Mouse (Mus musculus): ENCODE measurements at regions not wholly inside any gene's neighbourhood (a gene's known extent, or its start where the extent isn't known, plus 50 kb on each side); places are given as distances from the start of the nearest gene placed in this dataset.

- H3K27ac ChIP-seq (replicated peaks) = no peak overlapping the region
- H3K4me2 ChIP-seq = no peak overlapping the region
- H3K4me1 ChIP-seq = peaks cover 15% of the 10 kb centered on the region
- no peak overlapping the region for H3K9ac ChIP-seq (replicated peaks)
- 63% methylated on average over 12 of the region's 12 CpGs for WGBS
- H3K9me3 ChIP-seq (replicated peaks) = no peaks in the 10 kb centered on the region
- H3K36me3 ChIP-seq = no peaks in the 10 kb centered on the region
- no peak for ATAC-seq (ENCODE audit: low FRiP score)
- peaks cover 25% of the 10 kb centered on the region for H3K27me3 ChIP-seq (replicated peaks)
- H3K4me3 ChIP-seq (replicated peaks) = no peak overlapping the region
Observed at GRCm38 (mm10) chr9:61151901-61152337, 220.2 kb upstream of the Tle3 start.

- H3K27me3 ChIP-seq (replicated peaks) = peaks cover 23% of the 10 kb centered on the region; the same call in 1 of the 2 replicates
- ATAC-seq (ENCODE audit: low FRiP score) = no peak
- H3K9ac ChIP-seq (replicated peaks) = no peak overlapping the region
- peaks cover 20% of the 10 kb centered on the region for H3K4me1 ChIP-seq
- no peak overlapping the region for H3K4me2 ChIP-seq
- H3K36me3 ChIP-seq = no peaks in the 10 kb centered on the region
- WGBS = 16% methylated on average over 6 of the region's 6 CpGs
- H3K4me3 ChIP-seq (replicated peaks) = no peak overlapping the region
- H3K9me3 ChIP-seq (replicated peaks) = no peaks in the 10 kb centered on the region
- no peak overlapping the region for H3K27ac ChIP-seq (replicated peaks)
Observed at GRCm38 (mm10) chr9:61154721-61155120, 217.4 kb upstream of the Tle3 start.

GRCm38 (mm10) chr9:61155851-61156250, 216.3 kb upstream of the Tle3 start:
- WGBS = 47% methylated on average over 14 of the region's 14 CpGs
- no peak overlapping the region for H3K9ac ChIP-seq (replicated peaks)

GRCm38 (mm10) chr9:61158192-61158770, 213.9 kb upstream of the Tle3 start:
- H3K27me3 ChIP-seq (replicated peaks) = peaks cover 8% of the 10 kb centered on the region; the same call in 1 of the 2 replicates
- no peak overlapping the region for H3K27ac ChIP-seq (replicated peaks)
- H3K36me3 ChIP-seq = no peaks in the 10 kb centered on the region
- H3K9ac ChIP-seq (replicated peaks) = no peak overlapping the region
- peaks cover 29% of the 10 kb centered on the region for H3K4me1 ChIP-seq
- no peak overlapping the region for H3K4me3 ChIP-seq (replicated peaks)
- H3K4me2 ChIP-seq = no peak overlapping the region
- 52% methylated on average over 10 of the region's 10 CpGs for WGBS
- ATAC-seq (ENCODE audit: low FRiP score) = no peak
- no peaks in the 10 kb centered on the region for H3K9me3 ChIP-seq (replicated peaks)

More at GRCm38 (mm10) chr9:61155851-61156250, 216.3 kb upstream of the Tle3 start:
- H3K4me1 ChIP-seq = peaks cover 20% of the 10 kb centered on the region
- H3K9me3 ChIP-seq (replicated peaks) = no peaks in the 10 kb centered on the region
- H3K4me2 ChIP-seq = no peak overlapping the region
- H3K36me3 ChIP-seq = no peaks in the 10 kb centered on the region
- no peak for ATAC-seq (ENCODE audit: low FRiP score)
- H3K4me3 ChIP-seq (replicated peaks) = no peak overlapping the region
- H3K27ac ChIP-seq (replicated peaks) = no peak overlapping the region
- H3K27me3 ChIP-seq (replicated peaks) = peaks cover 14% of the 10 kb centered on the region; the same call in 1 of the 2 replicates

- 83% methylated on average over 2 of the region's 2 CpGs for whole genome bisulfite sequencing
- no peak overlapping the region for H3K4me2 ChIP-seq
Observed at GRCm38 (mm10) chr9:61159159-61159558, 213.0 kb upstream of the Tle3 start.

GRCm38 (mm10) chr9:61159616-61160015, 212.6 kb upstream of the Tle3 start:
- no peak for ATAC-seq (ENCODE audit: low FRiP score)
- no peaks in the 10 kb centered on the region for H3K9me3 ChIP-seq (replicated peaks)
- H3K4me1 ChIP-seq = peaks cover 41% of the 10 kb centered on the region
- no peak overlapping the region for H3K27ac ChIP-seq (replicated peaks)
- no peaks in the 10 kb centered on the region for H3K36me3 ChIP-seq
- H3K27me3 ChIP-seq (replicated peaks) = peaks cover 8% of the 10 kb centered on the region; the same call in 1 of the 2 replicates
- H3K4me2 ChIP-seq = no peak overlapping the region
- no peak overlapping the region for H3K4me3 ChIP-seq (replicated peaks)
- 84% methylated on average over 10 of the region's 10 CpGs for WGBS
- no peak overlapping the region for H3K9ac ChIP-seq (replicated peaks)

More at GRCm38 (mm10) chr9:61159159-61159558, 213.0 kb upstream of the Tle3 start:
- Histone ChIP-seq H3K27ac (replicated peaks) (no peak overlapping the region), H3K4me1 (peaks cover 38% of the 10 kb centered on the region), H3K4me3 (replicated peaks) (no peak overlapping the region), H3K27me3 (replicated peaks) (peaks cover 8% of the 10 kb centered on the region; the same call in 1 of the 2 replicates), H3K9ac (replicated peaks) (no peak overlapping the region), H3K36me3 (no peaks in the 10 kb centered on the region), H3K9me3 (replicated peaks) (no peaks in the 10 kb centered on the region)
- no peak for ATAC-seq (ENCODE audit: low FRiP score)

GRCm38 (mm10) chr9:61162884-61163283, 209.3 kb upstream of the Tle3 start:
- WGBS = 86% methylated on average over 10 of the region's 10 CpGs

GRCm38 (mm10) chr9:61163671-61164288, 208.4 kb upstream of the Tle3 start:
- no peaks in the 10 kb centered on the region for H3K9me3 ChIP-seq (replicated peaks)
- H3K9ac ChIP-seq (replicated peaks) = no peak overlapping the region
- ATAC-seq (ENCODE audit: low FRiP score) = no peak
- no peak overlapping the region for H3K4me3 ChIP-seq (replicated peaks)
- 51% methylated on average over 19 of the region's 19 CpGs for WGBS
- H3K27me3 ChIP-seq (replicated peaks) = 0 out of 2 replicates have a peak, but pooled peaks cover 8% of the 10 kb centered on the region
- H3K4me2 ChIP-seq = no peak overlapping the region
- peak overlapping the region; percentile 25; the same call in 1 of the 2 replicates for H3K27ac ChIP-seq (replicated peaks)
- no peaks in the 10 kb centered on the region for H3K36me3 ChIP-seq
- H3K4me1 ChIP-seq = peaks cover 30% of the 10 kb centered on the region

More at GRCm38 (mm10) chr9:61162884-61163283, 209.3 kb upstream of the Tle3 start:
- ATAC-seq (ENCODE audit: low FRiP score) = no peak
- no peak overlapping the region for H3K4me3 ChIP-seq (replicated peaks)
- H3K27ac ChIP-seq (replicated peaks) = no peak overlapping the region
- peaks cover 31% of the 10 kb centered on the region for H3K4me1 ChIP-seq
- H3K27me3 ChIP-seq (replicated peaks) = 0 out of 2 replicates have a peak, but pooled peaks cover 8% of the 10 kb centered on the region
- no peak overlapping the region for H3K9ac ChIP-seq (replicated peaks)
- H3K9me3 ChIP-seq (replicated peaks) = no peaks in the 10 kb centered on the region
- H3K36me3 ChIP-seq = no peaks in the 10 kb centered on the region
- H3K4me2 ChIP-seq = no peak overlapping the region

GRCm38 (mm10) chr9:61164501-61165251, 207.5 kb upstream of the Tle3 start:
- no peak for ATAC-seq (ENCODE audit: low FRiP score)
- 67% methylated on average over 11 of the region's 11 CpGs for WGBS

GRCm38 (mm10) chr9:61166115-61166514, 206.1 kb upstream of the Tle3 start:
- Histone ChIP-seq H3K4me1 (peaks cover 30% of the 10 kb centered on the region), H3K4me2 (no peak overlapping the region), H3K36me3 (no peaks in the 10 kb centered on the region), H3K27ac (replicated peaks) (no peak overlapping the region), H3K4me3 (replicated peaks) (no peak overlapping the region), H3K9ac (replicated peaks) (no peak overlapping the region), H3K9me3 (replicated peaks) (no peaks in the 10 kb centered on the region), H3K27me3 (replicated peaks) (0 out of 2 replicates have a peak, but pooled peaks cover 5% of the 10 kb centered on the region)
- 83% methylated on average over 2 of the region's 2 CpGs for WGBS
- no peak for ATAC-seq (ENCODE audit: low FRiP score)

More at GRCm38 (mm10) chr9:61164501-61165251, 207.5 kb upstream of the Tle3 start:
- Histone ChIP-seq H3K9me3 (replicated peaks) (no peaks in the 10 kb centered on the region), H3K27ac (replicated peaks) (peak overlapping the region; percentile 25; the same call in 1 of the 2 replicates), H3K4me3 (replicated peaks) (no peak overlapping the region), H3K4me2 (no peak overlapping the region), H3K4me1 (peaks cover 30% of the 10 kb centered on the region), H3K36me3 (no peaks in the 10 kb centered on the region), H3K9ac (replicated peaks) (no peak overlapping the region), H3K27me3 (replicated peaks) (0 out of 2 replicates have a peak, but pooled peaks cover 5% of the 10 kb centered on the region)

- no peak overlapping the region for H3K4me2 ChIP-seq
- WGBS = 89% methylated on average over 11 of the region's 11 CpGs
- ATAC-seq (ENCODE audit: low FRiP score) = no peak
Observed at GRCm38 (mm10) chr9:61167097-61167842, 204.9 kb upstream of the Tle3 start.

More at GRCm38 (mm10) chr9:61167097-61167842, 204.9 kb upstream of the Tle3 start:
- no peak overlapping the region for H3K4me3 ChIP-seq (replicated peaks)
- 0 out of 2 replicates have a peak, but pooled peaks cover 5% of the 10 kb centered on the region for H3K27me3 ChIP-seq (replicated peaks)
- no peak overlapping the region for H3K9ac ChIP-seq (replicated peaks)
- no peaks in the 10 kb centered on the region for H3K9me3 ChIP-seq (replicated peaks)
- H3K36me3 ChIP-seq = no peaks in the 10 kb centered on the region
- no peak overlapping the region for H3K27ac ChIP-seq (replicated peaks)
- H3K4me1 ChIP-seq = peaks cover 30% of the 10 kb centered on the region
